Mouse (Mus musculus): Measurements from ENCODE around the gene Galnt11. TPM values are rescaled to one million over a fixed set of nuclear protein-coding genes. Genes with fewer than 3 reads are reported as not detected.

Gene Galnt11
- polyA plus RNA-seq, 1 experiment: 18.9 TPM

DNA sequence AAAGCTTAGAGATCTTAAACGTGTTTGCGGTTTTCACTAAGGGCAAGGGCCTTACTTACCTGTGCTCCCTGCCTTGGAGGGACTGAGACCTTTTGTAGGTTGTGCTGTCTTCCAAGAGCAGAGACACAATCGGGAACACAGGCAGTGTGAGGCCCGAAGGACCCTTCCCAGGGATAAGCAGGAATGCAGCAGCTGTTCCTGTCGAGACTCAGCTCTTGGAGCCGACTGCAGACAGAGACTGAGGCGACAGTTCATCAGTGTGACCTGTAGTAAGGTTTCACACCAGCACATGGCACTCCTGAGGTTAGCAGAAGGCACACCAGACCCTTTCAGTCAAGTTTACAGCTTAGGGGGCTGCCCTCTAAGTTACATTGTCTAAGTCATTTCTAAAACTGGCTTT is 40.6 kb downstream of the Galnt11 start:
- TF ChIP-seq CTCF (IDR thresholded peaks at IDR 0.05; ENCODE audit: low read depth, low read length) (no peak), POLR2A (IDR thresholded peaks at IDR 0.05; ENCODE audit: insufficient read depth, low read length) (no peak), EP300 (IDR thresholded peaks at IDR 0.05; ENCODE audit: insufficient read depth, low read depth, low read length) (no peak)
- H3K9me3 ChIP-seq (replicated peaks; ENCODE audit: control insufficient read depth, insufficient read depth, low read length, poor library complexity, severe bottlenecking): no peaks in the 10 kb centered on the region
- H3K4me3 ChIP-seq (ENCODE audit: low read depth, low read length): no peak overlapping the region
- H3K36me3 ChIP-seq (ENCODE audit: control insufficient read depth, insufficient read depth, low read length, poor library complexity, severe bottlenecking): no peaks in the 10 kb centered on the region
- H3K4me1 ChIP-seq (ENCODE audit: control insufficient read depth, insufficient read depth, low read length): no peaks in the 10 kb centered on the region
- no peak overlapping the region for H3K9ac ChIP-seq (ENCODE audit: low read depth, poor library complexity, severe bottlenecking)
- H3K27me3 ChIP-seq (ENCODE audit: control insufficient read depth, insufficient read depth, low read length, poor library complexity, severe bottlenecking): no peaks in the 10 kb centered on the region
- H3K27ac ChIP-seq (ENCODE audit: insufficient read depth, low read length): no peak overlapping the region

DNA sequence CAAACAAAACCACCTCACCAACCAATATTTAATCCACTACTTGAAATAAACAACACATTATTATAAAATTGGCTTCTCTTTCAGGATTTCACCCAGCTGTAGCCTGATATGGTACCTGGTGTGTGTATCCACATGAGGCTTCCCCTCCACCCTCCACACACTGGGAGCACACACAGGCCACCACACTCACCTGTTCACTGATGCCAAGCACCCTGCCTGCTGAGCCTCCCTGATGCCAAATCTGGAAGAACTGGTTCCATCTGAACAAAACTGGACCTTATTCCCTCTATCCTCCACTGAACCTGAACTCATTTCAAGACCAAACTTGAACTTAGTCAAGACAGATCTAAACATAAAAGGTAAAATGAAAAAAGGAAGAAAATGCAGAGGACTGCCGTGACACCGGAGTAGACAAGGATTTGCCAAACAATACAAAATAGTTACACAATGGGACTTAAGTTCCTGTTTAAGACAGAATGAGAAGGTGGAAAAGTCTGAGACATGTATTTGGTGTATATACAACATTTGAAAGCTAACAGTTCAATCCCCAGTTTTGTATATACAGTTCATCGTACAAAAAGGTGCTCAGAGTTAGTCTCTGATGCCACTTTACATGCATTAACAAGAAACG is 46.7 kb downstream of the Galnt11 start:
- Histone ChIP-seq H3K36me3 (ENCODE audit: control insufficient read depth, insufficient read depth, low read length, poor library complexity, severe bottlenecking) (no peaks in the 10 kb centered on the region), H3K27ac (ENCODE audit: insufficient read depth, low read length) (no peak overlapping the region), H3K9ac (ENCODE audit: low read depth, poor library complexity, severe bottlenecking) (no peak overlapping the region), H3K4me1 (ENCODE audit: control insufficient read depth, insufficient read depth, low read length) (no peaks in the 10 kb centered on the region), H3K9me3 (replicated peaks; ENCODE audit: control insufficient read depth, insufficient read depth, low read length, poor library complexity, severe bottlenecking) (no peaks in the 10 kb centered on the region), H3K27me3 (ENCODE audit: control insufficient read depth, insufficient read depth, low read length, poor library complexity, severe bottlenecking) (no peaks in the 10 kb centered on the region), H3K4me3 (ENCODE audit: low read depth, low read length) (no peak overlapping the region)
- no peak for TF ChIP-seq EP300 (IDR thresholded peaks at IDR 0.05; ENCODE audit: insufficient read depth, low read depth, low read length)
- TF ChIP-seq CTCF (IDR thresholded peaks at IDR 0.05; ENCODE audit: low read depth, low read length): no peak
- TF ChIP-seq POLR2A (IDR thresholded peaks at IDR 0.05; ENCODE audit: insufficient read depth, low read length): no peak

DNA sequence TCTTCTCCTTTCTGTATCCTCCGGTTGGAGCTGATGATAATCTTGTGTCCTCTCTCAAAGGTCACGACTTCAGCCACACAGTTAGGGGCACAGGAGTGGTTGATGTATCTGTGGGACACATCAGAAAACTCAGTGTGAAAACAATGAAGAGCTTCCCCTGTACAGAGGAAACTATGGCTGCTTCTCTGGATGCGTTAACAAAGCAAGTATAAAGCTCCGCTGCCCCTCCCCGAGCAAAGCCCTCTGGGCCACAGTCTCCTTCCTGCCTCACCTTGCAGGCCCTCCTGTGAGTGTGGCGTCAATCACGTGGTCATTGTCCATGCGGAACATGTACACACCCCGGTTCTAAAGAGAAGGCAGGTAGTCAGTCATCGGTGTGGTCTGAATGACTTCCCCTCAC is 53.9 kb downstream of the Galnt11 start:
- Histone ChIP-seq H3K36me3 (ENCODE audit: control insufficient read depth, insufficient read depth, low read length, poor library complexity, severe bottlenecking) (peaks cover under 1% of the 10 kb centered on the region; the same call in 1 of the 2 replicates), H3K9ac (ENCODE audit: low read depth, poor library complexity, severe bottlenecking) (no peak overlapping the region), H3K27me3 (ENCODE audit: control insufficient read depth, insufficient read depth, low read length, poor library complexity, severe bottlenecking) (no peaks in the 10 kb centered on the region), H3K4me3 (ENCODE audit: low read depth, low read length) (no peak overlapping the region), H3K9me3 (replicated peaks; ENCODE audit: control insufficient read depth, insufficient read depth, low read length, poor library complexity, severe bottlenecking) (no peaks in the 10 kb centered on the region), H3K27ac (ENCODE audit: insufficient read depth, low read length) (peak overlapping the region; percentile 30; the same call in 1 of the 2 replicates), H3K4me1 (ENCODE audit: control insufficient read depth, insufficient read depth, low read length) (peaks cover 5% of the 10 kb centered on the region)
- no peak for TF ChIP-seq CTCF (IDR thresholded peaks at IDR 0.05; ENCODE audit: low read depth, low read length)
- TF ChIP-seq EP300 (IDR thresholded peaks at IDR 0.05; ENCODE audit: insufficient read depth, low read depth, low read length): peak; percentile 79
- TF ChIP-seq POLR2A (IDR thresholded peaks at IDR 0.05; ENCODE audit: insufficient read depth, low read length): no peak

DNA sequence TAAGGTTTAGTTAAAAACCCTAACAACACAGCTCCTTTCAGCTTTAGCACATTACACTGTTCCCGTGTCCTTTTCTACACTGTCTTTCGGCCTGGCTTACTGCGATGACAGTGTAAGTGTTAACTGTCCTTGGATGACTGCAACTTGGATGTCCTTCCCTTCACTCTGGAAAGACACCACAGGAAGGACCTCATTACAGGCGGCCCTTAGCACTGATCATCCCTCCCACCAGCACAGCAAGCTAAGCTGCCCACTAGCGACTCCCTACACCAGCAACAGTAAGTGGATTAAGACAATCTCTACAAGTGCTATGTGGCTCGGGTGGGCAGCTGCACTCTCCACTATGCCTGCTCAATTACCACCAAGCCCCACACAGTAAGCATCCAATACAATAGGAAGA is 54.7 kb downstream of the Galnt11 start:
- no peak for TF ChIP-seq CTCF (IDR thresholded peaks at IDR 0.05; ENCODE audit: low read depth, low read length)
- TF ChIP-seq POLR2A (IDR thresholded peaks at IDR 0.05; ENCODE audit: insufficient read depth, low read length): no peak
- no peak for TF ChIP-seq EP300 (IDR thresholded peaks at IDR 0.05; ENCODE audit: insufficient read depth, low read depth, low read length)
- no peak overlapping the region for H3K9ac ChIP-seq (ENCODE audit: low read depth, poor library complexity, severe bottlenecking)
- H3K27ac ChIP-seq (ENCODE audit: insufficient read depth, low read length): peak overlapping the region; percentile 30; the same call in 1 of the 2 replicates
- H3K4me3 ChIP-seq (ENCODE audit: low read depth, low read length): no peak overlapping the region
- H3K27me3 ChIP-seq (ENCODE audit: control insufficient read depth, insufficient read depth, low read length, poor library complexity, severe bottlenecking): no peaks in the 10 kb centered on the region
- no peaks in the 10 kb centered on the region for H3K9me3 ChIP-seq (replicated peaks; ENCODE audit: control insufficient read depth, insufficient read depth, low read length, poor library complexity, severe bottlenecking)
- H3K4me1 ChIP-seq (ENCODE audit: control insufficient read depth, insufficient read depth, low read length): peaks cover 5% of the 10 kb centered on the region
- H3K36me3 ChIP-seq (ENCODE audit: control insufficient read depth, insufficient read depth, low read length, poor library complexity, severe bottlenecking): peaks cover 6% of the 10 kb centered on the region

DNA sequence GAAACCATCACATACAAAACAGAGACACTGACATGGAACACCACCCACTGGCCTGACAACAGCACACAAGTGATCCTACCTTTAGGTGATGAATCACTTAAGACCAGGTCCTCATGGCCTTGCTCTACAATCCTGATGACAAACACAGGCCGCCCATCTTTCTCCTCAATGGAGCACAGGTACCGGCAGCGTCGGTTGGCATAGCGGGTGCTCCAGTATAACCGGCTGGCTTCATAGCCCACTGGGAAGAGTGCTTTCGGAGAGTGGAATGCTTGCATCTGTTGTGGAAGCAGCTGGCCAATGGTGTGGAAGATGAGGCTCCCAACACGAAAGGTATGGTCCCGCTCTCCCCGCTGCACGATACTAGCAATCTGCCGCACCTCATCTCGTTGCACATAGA is 62.3 kb downstream of the Galnt11 start:
- no peak for TF ChIP-seq CTCF (IDR thresholded peaks at IDR 0.05; ENCODE audit: low read depth, low read length)
- no peak for TF ChIP-seq POLR2A (IDR thresholded peaks at IDR 0.05; ENCODE audit: insufficient read depth, low read length)
- no peak for TF ChIP-seq EP300 (IDR thresholded peaks at IDR 0.05; ENCODE audit: insufficient read depth, low read depth, low read length)
- no peak overlapping the region for H3K27ac ChIP-seq (ENCODE audit: insufficient read depth, low read length)
- no peaks in the 10 kb centered on the region for H3K4me1 ChIP-seq (ENCODE audit: control insufficient read depth, insufficient read depth, low read length)
- no peak overlapping the region for H3K4me3 ChIP-seq (ENCODE audit: low read depth, low read length)
- peaks cover 17% of the 10 kb centered on the region for H3K36me3 ChIP-seq (ENCODE audit: control insufficient read depth, insufficient read depth, low read length, poor library complexity, severe bottlenecking)
- H3K27me3 ChIP-seq (ENCODE audit: control insufficient read depth, insufficient read depth, low read length, poor library complexity, severe bottlenecking): no peaks in the 10 kb centered on the region
- H3K9ac ChIP-seq (ENCODE audit: low read depth, poor library complexity, severe bottlenecking): no peak overlapping the region
- no peaks in the 10 kb centered on the region for H3K9me3 ChIP-seq (replicated peaks; ENCODE audit: control insufficient read depth, insufficient read depth, low read length, poor library complexity, severe bottlenecking)

DNA sequence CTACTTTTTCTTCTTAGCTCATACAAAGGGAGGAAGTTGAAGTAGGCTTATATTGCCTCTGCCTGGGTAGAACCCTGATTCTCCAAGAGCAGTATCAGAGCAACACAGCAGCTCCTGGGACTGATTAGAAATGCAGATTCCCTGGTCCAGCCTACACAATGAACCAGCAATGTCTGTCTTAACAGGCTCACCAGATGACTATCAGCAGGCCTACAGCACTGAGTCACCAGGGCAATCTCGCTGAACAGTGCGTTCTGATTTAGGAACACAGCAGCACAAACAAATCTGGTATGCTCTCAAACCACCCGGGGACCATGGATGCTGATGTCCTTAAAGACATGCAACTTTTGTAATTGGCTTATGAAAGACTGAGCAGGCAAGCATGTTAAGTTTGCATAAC is 75.1 kb downstream of the Galnt11 start:
- peaks cover 9% of the 10 kb centered on the region; the same call in 1 of the 2 replicates for H3K36me3 ChIP-seq (ENCODE audit: control insufficient read depth, insufficient read depth, low read length, poor library complexity, severe bottlenecking)
- no peak overlapping the region for H3K4me3 ChIP-seq (ENCODE audit: low read depth, low read length)
- H3K9ac ChIP-seq (ENCODE audit: low read depth, poor library complexity, severe bottlenecking): no peak overlapping the region
- TF ChIP-seq CTCF (IDR thresholded peaks at IDR 0.05; ENCODE audit: low read depth, low read length) (no peak), POLR2A (IDR thresholded peaks at IDR 0.05; ENCODE audit: insufficient read depth, low read length) (no peak), EP300 (IDR thresholded peaks at IDR 0.05; ENCODE audit: insufficient read depth, low read depth, low read length) (no peak)
- no peak overlapping the region for H3K27ac ChIP-seq (ENCODE audit: insufficient read depth, low read length)
- H3K9me3 ChIP-seq (replicated peaks; ENCODE audit: control insufficient read depth, insufficient read depth, low read length, poor library complexity, severe bottlenecking): no peaks in the 10 kb centered on the region
- no peaks in the 10 kb centered on the region for H3K27me3 ChIP-seq (ENCODE audit: control insufficient read depth, insufficient read depth, low read length, poor library complexity, severe bottlenecking)
- H3K4me1 ChIP-seq (ENCODE audit: control insufficient read depth, insufficient read depth, low read length): no peaks in the 10 kb centered on the region
